Mouse (Mus musculus) kidney, embryonic 14.5 days (tissue): ENCODE measurements at regions not wholly inside any gene's neighbourhood (a gene's known extent, or its start where the extent isn't known, plus 50 kb on each side); places are given as distances from the start of the nearest gene placed in this dataset.
"Not testable (repeated sequence)": the region's sequence is repeated elsewhere in the genome, so short reads cannot be mapped to it uniquely, and the experiment has no call there.

Experiments used
- ATAC-seq: fragments of 200-750 bp; cut with Nextera tagmentation; 2 replicates; pipeline ENCODE4 v1.8.0; 2017; ENCODE audit warnings: moderate number of reproducible peaks, mild to moderate bottlenecking, moderate TSS enrichment, moderate library complexity; ENCODE audit not compliant: low FRiP score, low TSS enrichment
- H3K27ac ChIP-seq: fragments of 300-500 bp; sonication (generic); 2 replicates; pipeline ENCODE4 v1.5.1; 2014; ENCODE audit warnings: low read depth, mild to moderate bottlenecking, low read length, moderate library complexity, mixed read lengths
- H3K27me3 ChIP-seq: fragments of 300-500 bp; sonication (generic); 2 replicates; pipeline ENCODE4 v1.6.1; 2014; ENCODE audit warnings: mild to moderate bottlenecking, low read length; ENCODE audit not compliant: control insufficient read depth, insufficient read depth
- H3K36me3 ChIP-seq: fragments of 300-500 bp; sonication (generic); 2 replicates; pipeline ENCODE4 v1.6.1; 2014; ENCODE audit warnings: low read length, mixed read lengths; ENCODE audit not compliant: control insufficient read depth, insufficient read depth
- H3K4me1 ChIP-seq: fragments of 300-500 bp; sonication (generic); 2 replicates; pipeline ENCODE4 v1.6.1; 2014; ENCODE audit warnings: low read length, mixed read lengths; ENCODE audit not compliant: control insufficient read depth, insufficient read depth
- H3K4me2 ChIP-seq: fragments of 300-500 bp; sonication (generic); replicated peaks from 2 replicates; pipeline ENCODE4 v1.6.1; 2014; ENCODE audit warnings: low read depth, mild to moderate bottlenecking, low read length
- H3K4me3 ChIP-seq: fragments of 300-500 bp; sonication (generic); 2 replicates; pipeline ENCODE4 v1.5.1; 2014; ENCODE audit warnings: mild to moderate bottlenecking, low read length
- H3K9ac ChIP-seq: fragments of 300-500 bp; sonication (generic); 2 replicates; pipeline ENCODE4 v1.6.1; 2014; ENCODE audit warnings: low read depth, mild to moderate bottlenecking, low read length, moderate library complexity
- H3K9me3 ChIP-seq: fragments of 300-500 bp; sonication (generic); 2 replicates; pipeline ENCODE4 v1.6.1; 2016; ENCODE audit warnings: low read length; ENCODE audit not compliant: control insufficient read depth
- whole genome bisulfite sequencing: fragments of 180-500 bp; shearing (Covaris S2); extraction: QIAGEN DNeasy Blood & Tissue Kit; methylation state at CpG from one replicate; pipeline ENCODE4 v1.1.7; 2014; 5-methylcytosine and 5-hydroxymethylcytosine counted together

DNA sequence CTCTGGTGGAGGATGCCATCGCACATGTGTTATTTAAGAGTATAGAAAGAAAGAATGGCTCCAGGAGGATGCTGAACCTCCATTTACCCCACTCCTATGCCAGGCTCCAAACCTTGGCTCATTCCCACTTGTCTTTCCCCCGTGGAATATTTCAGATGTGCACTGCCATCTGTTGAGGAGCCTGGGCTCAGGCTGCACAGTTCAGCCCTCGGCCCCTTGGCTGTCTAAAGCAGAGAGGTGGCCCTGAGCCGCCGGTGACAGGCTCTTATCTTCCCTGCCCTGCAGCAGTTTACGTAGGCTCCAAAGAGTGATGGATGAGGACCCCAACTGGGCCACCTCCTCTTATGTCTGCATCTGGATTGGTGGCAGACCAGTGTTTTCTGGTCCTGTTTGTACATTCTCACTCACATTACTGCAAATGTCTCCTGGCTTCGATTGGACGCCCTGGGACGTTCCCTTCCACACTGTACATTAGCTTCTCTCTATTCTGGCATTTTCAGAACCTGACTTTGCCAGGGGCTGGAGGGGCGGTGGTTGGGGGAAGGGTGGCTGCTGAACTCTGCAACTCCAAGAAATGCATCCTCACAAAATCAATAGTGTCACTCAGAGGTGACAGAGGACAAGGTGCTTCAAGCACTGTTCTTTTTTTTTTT is 447.3 kb upstream of the Clint1 start:
- Histone ChIP-seq H3K9ac (no peak overlapping the region), H3K4me3 (no peak overlapping the region), H3K9me3 (no peaks in the 10 kb centered on the region), H3K4me1 (peaks cover 4% of the 10 kb centered on the region; the same call in 1 of the 2 replicates), H3K4me2 (no peak overlapping the region), H3K36me3 (no peaks in the 10 kb centered on the region), H3K27ac (no peak overlapping the region), H3K27me3 (no peaks in the 10 kb centered on the region)
- ATAC-seq: no peak
- WGBS: 70% methylated on average over 10 of the region's 10 CpGs

- H3K36me3 ChIP-seq, H3K27ac ChIP-seq, ATAC-seq, H3K4me2 ChIP-seq, H3K4me3 ChIP-seq, H3K9me3 ChIP-seq, H3K9ac ChIP-seq, H3K27me3 ChIP-seq, H3K4me1 ChIP-seq: not testable (repeated sequence)
Observed at GRCm38 (mm10) chr11:45424066-45424465, 427.8 kb upstream of the Clint1 start.

- no peak overlapping the region for H3K4me3 ChIP-seq
- H3K9me3 ChIP-seq: no peaks in the 10 kb centered on the region
- no peaks in the 10 kb centered on the region for H3K27me3 ChIP-seq
- H3K36me3 ChIP-seq: no peaks in the 10 kb centered on the region
- WGBS: 27% methylated on average over 3 of the region's 3 CpGs
- no peak overlapping the region for H3K27ac ChIP-seq
- no peak overlapping the region for H3K9ac ChIP-seq
- no peak for ATAC-seq
- H3K4me1 ChIP-seq: no peaks in the 10 kb centered on the region
- no peak overlapping the region for H3K4me2 ChIP-seq
Observed at GRCm38 (mm10) chr11:45440937-45441720, 410.7 kb upstream of the Clint1 start.

DNA sequence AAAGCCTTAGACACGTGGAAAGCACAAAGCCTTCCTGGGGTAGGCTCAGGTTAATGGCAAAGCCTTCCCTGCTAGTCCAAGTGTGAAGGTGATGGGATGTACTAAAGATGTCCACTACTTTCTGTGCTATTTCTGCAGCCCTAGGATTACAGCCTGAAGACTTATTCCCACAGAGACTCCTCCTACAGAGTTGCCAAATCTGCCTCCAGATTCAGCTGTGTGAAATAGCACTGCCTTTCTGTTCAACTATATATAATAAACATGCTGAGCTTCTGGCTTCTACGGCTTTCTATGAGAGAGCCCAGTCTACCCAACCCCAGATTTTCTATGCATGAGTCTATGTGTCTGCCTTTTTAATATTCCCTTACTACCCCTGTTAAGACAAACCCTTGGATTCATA is 405.3 kb upstream of the Clint1 start:
- no peak overlapping the region for H3K4me2 ChIP-seq

DNA sequence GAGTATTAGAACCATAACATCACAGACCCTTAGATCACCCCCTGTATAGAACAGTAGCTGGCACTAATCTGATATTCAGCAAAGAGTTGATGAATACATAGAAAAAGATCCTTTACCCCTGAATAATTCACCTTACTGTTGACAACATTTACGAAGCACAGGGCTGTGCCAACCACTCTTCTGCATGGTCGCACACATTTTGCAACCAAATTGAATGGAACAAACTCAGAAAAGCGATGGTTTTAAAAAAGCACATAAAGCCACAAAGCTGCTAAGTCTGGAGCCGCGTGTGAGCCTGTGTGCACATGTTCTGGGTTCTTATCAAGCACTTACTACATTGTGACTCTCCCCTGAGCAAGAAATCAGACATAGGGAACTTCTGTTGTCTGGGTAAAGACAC is 397.6 kb upstream of the Clint1 start:
- Histone ChIP-seq H3K36me3 (no peaks in the 10 kb centered on the region), H3K4me2 (no peak overlapping the region), H3K27me3 (no peaks in the 10 kb centered on the region), H3K4me1 (peaks cover 4% of the 10 kb centered on the region; the same call in 1 of the 2 replicates), H3K9me3 (no peaks in the 10 kb centered on the region), H3K4me3 (no peak overlapping the region), H3K9ac (no peak overlapping the region), H3K27ac (no peak overlapping the region)
- ATAC-seq: no peak
- WGBS: 65% methylated on average over 5 of the region's 5 CpGs

More for the DNA sequence above, 405.3 kb upstream of the Clint1 start:
- Histone ChIP-seq H3K36me3 (no peaks in the 10 kb centered on the region), H3K27me3 (no peaks in the 10 kb centered on the region), H3K27ac (no peak overlapping the region), H3K4me3 (no peak overlapping the region), H3K9me3 (no peaks in the 10 kb centered on the region), H3K9ac (no peak overlapping the region), H3K4me1 (no peaks in the 10 kb centered on the region)
- 71% methylated on average over 2 of the region's 2 CpGs for WGBS
- no peak for ATAC-seq

DNA sequence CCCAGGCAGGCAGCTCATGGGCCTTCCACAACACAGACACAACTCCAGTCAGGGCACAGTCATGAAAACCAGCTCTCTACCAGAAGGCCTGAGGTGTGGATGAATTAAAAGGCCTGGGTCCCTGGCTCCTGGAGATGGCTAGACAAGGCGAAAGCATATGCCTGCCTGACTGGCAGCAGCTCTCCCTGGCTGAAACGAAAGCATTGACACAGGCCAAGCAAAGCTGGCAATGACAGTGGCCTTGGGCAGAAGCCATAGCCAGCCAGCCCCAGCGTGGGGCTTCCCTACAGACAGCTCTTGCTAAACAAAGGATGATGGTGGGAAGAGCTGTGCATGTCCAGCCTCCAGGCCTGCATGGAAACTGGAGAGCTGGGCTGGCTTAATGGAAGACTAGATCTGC is 396.9 kb upstream of the Clint1 start:
- no peak overlapping the region for H3K9ac ChIP-seq
- H3K27me3 ChIP-seq: no peaks in the 10 kb centered on the region
- no peak overlapping the region for H3K4me3 ChIP-seq
- 76% methylated on average over 3 of the region's 3 CpGs for WGBS
- no peak overlapping the region for H3K27ac ChIP-seq
- H3K4me1 ChIP-seq: peaks cover 4% of the 10 kb centered on the region; the same call in 1 of the 2 replicates
- no peak for ATAC-seq
- no peaks in the 10 kb centered on the region for H3K36me3 ChIP-seq
- no peak overlapping the region for H3K4me2 ChIP-seq
- no peaks in the 10 kb centered on the region for H3K9me3 ChIP-seq

DNA sequence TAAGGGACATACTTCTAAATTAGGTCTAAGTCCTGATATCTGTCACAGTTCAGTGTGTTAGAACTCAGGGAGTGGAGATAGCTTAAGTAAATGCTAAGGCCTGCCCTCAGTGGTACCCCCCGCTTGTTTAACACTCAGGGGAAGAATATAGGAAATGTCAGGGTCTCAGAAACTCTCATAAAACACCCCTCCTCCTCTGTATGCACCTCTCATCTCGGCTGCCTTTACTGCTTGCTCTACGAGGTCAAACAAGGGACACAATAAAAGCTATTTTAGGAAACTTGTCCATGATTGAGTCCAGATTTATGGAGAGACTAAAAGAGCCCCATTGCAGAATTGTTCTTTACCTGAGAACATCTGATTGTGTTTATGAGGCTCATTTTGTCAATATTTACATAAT is 395.1 kb upstream of the Clint1 start:
- 0 out of 2 replicates have a peak, but pooled peaks have one; percentile 29 for ATAC-seq
- Histone ChIP-seq H3K9ac (no peak overlapping the region), H3K9me3 (no peaks in the 10 kb centered on the region), H3K4me3 (no peak overlapping the region), H3K36me3 (no peaks in the 10 kb centered on the region), H3K27ac (no peak overlapping the region; the same call in 1 of the 2 replicates), H3K4me1 (peaks cover 4% of the 10 kb centered on the region; the same call in 1 of the 2 replicates), H3K4me2 (no peak overlapping the region), H3K27me3 (no peaks in the 10 kb centered on the region)
- WGBS: 16% methylated on average over 3 of the region's 3 CpGs

- ATAC-seq: peak; percentile 83
- H3K4me2 ChIP-seq: no peak overlapping the region
- 7% methylated on average over 4 of the region's 4 CpGs for WGBS
- no peaks in the 10 kb centered on the region for H3K9me3 ChIP-seq
- H3K4me1 ChIP-seq: peaks cover 4% of the 10 kb centered on the region; the same call in 1 of the 2 replicates
- H3K27ac ChIP-seq: no peak overlapping the region
- no peak overlapping the region for H3K4me3 ChIP-seq
- no peaks in the 10 kb centered on the region for H3K27me3 ChIP-seq
- no peaks in the 10 kb centered on the region for H3K36me3 ChIP-seq
- no peak overlapping the region for H3K9ac ChIP-seq
Observed at GRCm38 (mm10) chr11:45457597-45457996, 394.3 kb upstream of the Clint1 start.
